16 mouse cellular contexts compared by ENCODE assay signal in genomic region chr13:30163521-30163920, GRCm38 (mm10).
"Had no signal": no experiment of that assay in that cellular context is flagged by ENCODE, and none has a peak within 500 bp of the region (broad histone marks: within the 10 kb centered on the region; RNA-seq: fewer than 3 reads in every experiment).

No protein-coding gene starts in this region.

- H3K9me3 ChIP-seq: neural tube, embryonic 12.5 days; neural tube, embryonic 13.5 days; neural tube, embryonic 15.5 days; stomach, embryonic 15.5 days had no signal

- H3K27ac ChIP-seq: neural tube, embryonic 12.5 days; neural tube, embryonic 13.5 days; neural tube, embryonic 15.5 days; stomach, embryonic 15.5 days; stomach, postnatal 0 days had no signal

- H3K4me3 ChIP-seq: neural tube, embryonic 12.5 days; neural tube, embryonic 13.5 days; neural tube, embryonic 15.5 days; stomach, embryonic 15.5 days had no signal

- H3K36me3 ChIP-seq: neural tube, embryonic 12.5 days; neural tube, embryonic 13.5 days; neural tube, embryonic 15.5 days; stomach, embryonic 15.5 days had no signal

- H3K27me3 ChIP-seq: neural tube, embryonic 12.5 days; neural tube, embryonic 13.5 days; neural tube, embryonic 15.5 days; stomach, embryonic 15.5 days had no signal

- H3K4me1 ChIP-seq: neural tube, embryonic 12.5 days; neural tube, embryonic 13.5 days; neural tube, embryonic 15.5 days; stomach, embryonic 15.5 days had no signal

- DNase-seq: right cerebral cortex, adult 18-20 months; right cerebral cortex, postnatal 14 days; right cerebral cortex, postnatal 25 days; right cerebral cortex, postnatal 4 days; spleen, adult 18-20 months; thymus, adult 18-20 months; thymus, adult 2 months; thymus, postnatal 14 days; thymus, postnatal 25 days; thymus, postnatal 36 days; thymus, postnatal 4 days had no signal

- H3K9ac ChIP-seq: neural tube, embryonic 12.5 days; neural tube, embryonic 13.5 days; neural tube, embryonic 15.5 days; stomach, embryonic 15.5 days had no signal

- H3K4me2 ChIP-seq: neural tube, embryonic 12.5 days; neural tube, embryonic 13.5 days; neural tube, embryonic 15.5 days; stomach, embryonic 15.5 days had no signal
